Mouse (Mus musculus) skeletal muscle tissue, adult 2 months (tissue): ENCODE measurements around the gene Polr2l.

Experiments
- DNase-seq: peaks from one replicate; pipeline ENCODE4 v3.0.0-alpha.2; 2012; ENCODE audit warnings: low read depth, low spot score

The Polr2l gene

GRCm38 (mm10) chr7:141484186-141485120 is 9.5 kb upstream of the Polr2l start:
- DNase-seq, result no peak

- no peak for DNase-seq
Observed at GRCm38 (mm10) chr7:141483114-141483653, 8.3 kb upstream of the Polr2l start.

DNA sequence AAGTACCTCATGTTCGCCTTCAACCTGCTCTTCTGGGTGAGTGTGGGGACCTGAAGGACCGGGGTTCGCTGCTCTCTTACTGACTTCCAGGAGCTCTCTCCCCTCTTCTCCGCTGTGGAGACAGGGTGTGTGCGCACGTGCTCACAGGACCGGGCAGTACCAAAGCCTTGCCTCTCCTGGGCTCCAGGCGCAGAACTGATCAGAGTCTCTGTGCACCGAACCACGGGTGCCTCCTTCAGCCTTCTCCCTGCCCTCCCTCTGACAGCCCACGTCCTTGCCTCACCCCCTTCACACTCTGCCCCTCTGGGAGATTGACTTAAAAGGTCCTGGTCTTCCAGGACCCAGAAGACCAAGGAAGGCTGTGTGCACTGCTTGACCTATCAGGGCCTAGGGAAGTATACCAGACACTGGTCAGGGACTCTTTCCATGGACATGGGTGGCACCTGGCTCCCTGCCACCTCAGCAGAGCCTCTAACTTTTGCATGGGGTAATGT is 7.6 kb upstream of the Polr2l start:
- no peak for DNase-seq

DNA sequence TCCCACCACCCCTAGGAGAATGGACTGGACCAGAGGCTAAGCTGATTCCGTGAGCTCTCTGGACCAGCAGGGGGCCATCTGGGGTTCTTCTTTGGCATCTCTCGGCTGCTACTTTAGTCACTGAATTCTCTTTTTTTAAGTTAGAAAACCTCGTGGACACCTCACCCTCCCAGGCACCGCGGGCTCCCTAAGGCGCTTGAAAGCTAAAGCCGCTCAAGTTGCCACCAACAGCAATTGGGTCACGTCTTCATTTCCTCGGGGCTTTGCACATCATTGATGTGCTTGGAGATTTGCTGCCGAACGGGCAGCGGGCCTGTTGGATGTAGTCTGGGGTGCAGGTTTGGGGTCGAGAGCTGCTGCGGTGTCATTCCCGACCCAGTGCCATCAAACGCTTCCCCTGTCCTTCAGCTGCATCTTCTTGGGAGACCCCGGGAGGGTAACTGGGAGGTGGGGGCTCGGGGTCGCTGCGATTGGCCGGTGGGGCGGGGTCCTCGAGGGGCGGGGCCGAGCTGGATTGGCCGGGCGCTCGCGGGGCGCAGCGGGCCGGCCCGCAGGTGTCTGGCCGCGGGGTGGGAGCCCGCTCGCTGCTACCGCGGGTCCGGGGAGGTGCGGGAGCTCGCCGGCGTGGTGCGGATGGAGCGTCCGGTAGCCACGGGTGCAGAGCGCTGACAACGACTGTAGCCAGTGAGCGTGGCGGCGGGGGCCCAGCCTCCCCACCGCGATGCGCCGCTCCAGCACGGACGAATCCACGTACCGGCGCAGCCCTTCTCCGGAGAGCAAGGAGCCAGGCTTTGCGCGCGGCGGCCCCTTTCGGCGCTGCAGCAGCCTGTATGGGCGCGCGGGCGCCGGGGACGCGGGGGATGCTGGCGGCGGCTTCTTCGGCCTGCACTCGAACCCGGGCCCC is 6.8 kb upstream of the Polr2l start:
- DNase-seq, result no peak

DNA sequence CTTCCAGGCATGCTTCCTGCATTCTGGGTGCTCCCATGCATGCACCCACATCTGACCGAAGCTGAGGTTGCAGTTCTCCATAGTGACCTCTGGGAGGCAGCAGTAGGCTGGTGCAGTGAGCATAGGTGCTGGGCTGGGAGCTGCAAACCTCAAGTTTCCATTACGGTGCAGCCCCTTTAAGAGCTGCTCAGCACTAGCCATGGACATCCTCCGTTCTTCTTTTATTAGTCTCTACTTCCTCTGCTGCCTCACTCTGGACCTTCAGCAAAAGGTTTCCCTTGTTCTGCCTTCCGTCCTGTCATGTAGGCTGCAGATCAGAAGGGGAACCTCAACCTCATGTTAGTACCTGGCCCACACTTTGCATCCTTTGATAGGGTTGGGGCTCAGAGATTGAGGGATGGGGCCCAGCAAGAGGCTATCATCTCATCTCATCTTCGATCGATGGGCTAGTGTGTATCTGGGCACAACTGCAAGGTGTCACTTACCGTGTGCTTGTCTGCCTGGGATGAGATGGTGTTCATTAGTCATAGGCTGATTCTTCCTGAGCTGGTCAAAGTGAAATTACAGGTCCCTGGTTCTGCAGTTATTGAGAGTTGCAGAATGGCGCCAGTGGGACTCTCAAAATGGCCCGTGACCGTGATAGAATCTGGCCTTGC is 6.0 kb upstream of the Polr2l start:
- peak; percentile 75 for DNase-seq

DNA sequence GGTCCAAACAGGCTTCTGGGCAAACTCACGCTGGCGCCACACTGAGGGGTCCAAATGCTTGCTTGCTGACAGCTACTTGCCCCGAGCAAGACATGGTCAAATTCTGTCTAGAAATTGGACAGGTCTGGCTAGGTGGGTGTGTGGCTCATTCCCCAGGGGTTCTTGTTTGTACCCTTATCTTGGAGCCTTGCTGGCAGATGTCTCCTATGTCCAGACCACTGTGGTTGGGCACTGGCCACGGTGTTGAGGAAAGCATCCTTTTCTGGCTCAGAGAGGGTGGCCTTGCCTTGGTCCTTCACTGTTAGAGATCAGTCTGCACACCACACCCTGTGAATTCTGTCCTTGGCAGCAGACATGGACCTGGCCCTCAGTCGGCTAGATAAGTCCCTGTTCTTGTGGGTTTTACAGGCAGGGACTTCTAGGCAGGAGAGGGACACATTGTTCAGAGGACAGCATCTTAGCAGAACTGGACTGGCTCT is 3.4 kb upstream of the Polr2l start:
- no peak for DNase-seq

GRCm38 (mm10) chr7:141477578-141478269 is 2.8 kb upstream of the Polr2l start:
- DNase-seq, result no peak

- no peak for DNase-seq
Observed at GRCm38 (mm10) chr7:141476981-141477370, 2.0 kb upstream of the Polr2l start.

- DNase-seq, result peak; percentile 89
Observed at GRCm38 (mm10) chr7:141476226-141476980, 1.5 kb upstream of the Polr2l start.

DNA sequence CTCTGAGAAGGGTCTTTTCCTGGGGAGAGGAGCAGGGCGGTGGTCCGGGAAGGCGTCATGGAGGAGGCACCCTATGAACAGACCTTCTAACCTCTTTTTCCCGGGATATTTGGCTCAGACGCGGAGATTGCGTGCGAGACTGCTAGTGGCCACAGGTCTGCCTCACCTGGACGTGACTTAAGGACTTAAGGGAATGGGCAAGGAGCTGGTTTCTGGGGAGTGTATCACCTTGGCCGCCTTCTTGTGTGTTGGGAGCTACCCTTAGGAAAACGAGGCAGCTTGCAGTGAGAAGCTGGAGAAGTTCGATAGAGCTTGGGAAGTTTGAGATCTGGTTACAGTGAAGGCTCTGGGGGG is 850 bp upstream of the Polr2l start:
- DNase-seq, result no peak

GRCm38 (mm10) chr7:141474160-141474559 is 772 bp downstream of the Polr2l start:
- no peak for DNase-seq

DNA sequence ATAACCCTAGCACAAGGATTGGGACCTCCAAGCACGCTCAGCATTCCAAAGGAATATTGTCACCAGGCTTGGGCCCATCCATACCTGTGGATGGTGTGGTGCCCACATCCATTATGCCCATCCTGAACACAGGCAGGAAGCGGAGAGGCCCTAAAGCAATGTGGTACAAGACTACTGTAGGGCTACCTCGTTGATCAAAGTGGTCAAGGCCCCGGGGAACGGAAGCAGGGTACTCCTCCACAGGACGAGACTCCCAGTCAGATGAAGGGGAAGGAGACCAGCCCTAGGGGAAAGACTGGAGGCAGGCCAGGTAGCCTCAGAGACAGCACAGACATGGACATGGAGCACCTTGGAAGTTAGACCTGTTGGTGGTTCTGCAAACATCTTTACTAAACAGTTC is 2.2 kb downstream of the Polr2l start:
- no peak for DNase-seq

GRCm38 (mm10) chr7:141472226-141472625 is 2.7 kb downstream of the Polr2l start:
- DNase-seq, result no peak

DNA sequence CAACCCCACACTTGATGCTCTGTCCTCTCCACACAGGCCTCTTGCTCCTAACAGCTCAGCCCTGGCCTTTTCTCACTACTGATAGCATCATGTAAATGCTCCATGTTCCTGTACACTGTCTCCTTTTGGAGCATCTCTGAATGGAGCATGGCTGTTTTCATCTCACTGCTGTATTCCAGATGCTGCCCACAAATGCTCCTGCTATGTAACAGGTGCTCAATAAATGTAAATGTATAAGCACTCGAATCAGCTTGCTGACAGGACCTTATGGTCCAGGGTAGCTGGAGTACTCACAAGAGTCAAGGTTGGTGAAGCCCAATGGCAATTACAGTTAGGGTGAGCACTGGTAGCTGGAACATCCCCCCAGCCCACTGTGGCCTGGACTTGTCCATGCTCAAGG is 3.7 kb downstream of the Polr2l start:
- DNase-seq, result no peak

DNA sequence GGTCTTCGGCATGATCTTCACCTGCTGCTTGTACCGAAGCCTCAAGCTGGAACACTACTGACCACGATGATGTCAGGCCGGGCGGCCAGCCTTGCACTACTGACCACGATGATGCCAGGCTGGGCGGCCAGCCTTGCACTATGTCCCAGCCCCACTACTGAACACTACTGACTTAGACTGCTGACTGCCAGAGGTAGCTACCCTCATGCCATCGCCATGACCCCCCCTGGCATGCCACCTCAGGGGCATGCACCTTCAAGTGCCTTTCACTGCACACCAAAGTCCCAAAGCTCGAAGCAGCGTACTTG is 4.3 kb downstream of the Polr2l start:
- DNase-seq, result no peak

DNA sequence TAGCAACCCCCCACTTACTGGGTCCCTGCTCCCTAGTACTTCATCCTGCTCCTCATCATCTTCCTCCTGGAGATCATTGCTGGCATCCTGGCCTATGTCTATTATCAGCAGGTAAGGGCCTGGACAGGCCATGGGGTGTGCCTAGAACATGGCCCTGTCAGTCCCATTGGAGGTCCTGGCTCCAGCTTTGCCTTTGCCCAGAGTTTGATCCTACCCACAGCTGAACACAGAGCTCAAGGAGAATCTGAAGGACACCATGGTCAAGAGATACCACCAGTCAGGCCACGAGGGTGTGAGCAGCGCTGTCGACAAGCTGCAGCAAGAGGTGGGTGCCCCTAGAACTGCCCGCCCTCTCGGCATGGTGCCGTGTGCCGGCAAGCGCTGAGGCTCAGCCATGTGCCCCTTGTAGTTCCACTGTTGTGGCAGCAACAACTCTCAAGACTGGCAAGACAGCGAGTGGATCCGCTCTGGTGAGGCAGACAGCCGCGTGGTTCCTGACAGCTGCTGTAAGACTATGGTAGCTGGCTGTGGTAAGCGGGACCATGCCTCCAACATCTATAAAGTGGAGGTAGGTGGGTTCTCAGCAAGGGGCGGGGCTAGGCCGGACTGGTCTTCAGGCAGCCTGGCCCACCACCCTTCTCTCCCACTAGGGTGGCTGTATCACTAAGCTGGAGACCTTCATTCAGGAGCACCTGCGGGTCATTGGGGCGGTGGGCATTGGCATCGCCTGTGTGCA is 4.9 kb downstream of the Polr2l start:
- no peak for DNase-seq

DNA sequence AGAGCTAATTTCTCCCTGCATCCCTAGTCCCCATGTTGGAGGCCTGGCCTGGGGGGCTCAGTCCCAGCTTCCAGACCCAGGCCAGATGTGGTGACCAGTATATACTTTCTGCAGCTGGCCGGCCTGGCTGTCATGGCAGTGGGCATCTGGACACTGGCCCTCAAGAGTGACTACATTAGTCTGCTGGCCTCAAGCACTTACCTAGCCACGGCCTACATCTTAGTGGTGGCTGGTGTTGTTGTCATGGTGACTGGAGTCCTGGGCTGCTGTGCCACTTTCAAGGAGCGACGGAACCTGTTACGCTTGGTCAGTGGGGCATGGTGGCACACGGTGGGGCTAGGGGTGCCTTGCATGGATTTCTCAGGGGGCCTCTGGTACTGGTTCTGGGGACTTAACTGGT is 5.6 kb downstream of the Polr2l start:
- no peak for DNase-seq

- peak; percentile 75 for DNase-seq
Observed at GRCm38 (mm10) chr7:141468522-141469211, 6.3 kb downstream of the Polr2l start.

- DNase-seq, result no peak
Observed at GRCm38 (mm10) chr7:141468164-141468521, 6.8 kb downstream of the Polr2l start.
